Mouse (Mus musculus): ENCODE results near the gene Slc40a1. TPM values are rescaled to one million over a fixed set of nuclear protein-coding genes. Genes with fewer than 3 reads are reported as not detected.

Slc40a1 gene
- polyA plus RNA-seq, 1 experiment from 2014 or later = 526 TPM

GRCm38 (mm10) chr1:45881228-45881832 lies 45.0 kb downstream of the Slc40a1 start:
- no peak for ATAC-seq
- H3K9me3 ChIP-seq (ENCODE audit: control insufficient read depth) = no peaks in the 10 kb centered on the region
- H3K4me1 ChIP-seq (replicated peaks; ENCODE audit: control insufficient read depth, insufficient read depth, low read length) = no peaks in the 10 kb centered on the region
- 68% methylated on average over 3 of the region's 3 CpGs for WGBS
- no peaks in the 10 kb centered on the region for H3K27me3 ChIP-seq (replicated peaks; ENCODE audit: control insufficient read depth, insufficient read depth, low read length)
- no peak for TF ChIP-seq CTCF (IDR thresholded peaks at IDR 0.05; ENCODE audit: low read depth)
- no peak overlapping the region for H3K27ac ChIP-seq (ENCODE audit: low read depth, low read length)
- H3K36me3 ChIP-seq (ENCODE audit: control insufficient read depth, insufficient read depth) = no peaks in the 10 kb centered on the region
- H3K4me3 ChIP-seq (ENCODE audit: low read depth, low read length) = no peak overlapping the region
- no peak overlapping the region for H3K9ac ChIP-seq (ENCODE audit: low read depth, low read length)
- H3K4me2 ChIP-seq (replicated peaks; ENCODE audit: low read depth) = no peak overlapping the region

DNA sequence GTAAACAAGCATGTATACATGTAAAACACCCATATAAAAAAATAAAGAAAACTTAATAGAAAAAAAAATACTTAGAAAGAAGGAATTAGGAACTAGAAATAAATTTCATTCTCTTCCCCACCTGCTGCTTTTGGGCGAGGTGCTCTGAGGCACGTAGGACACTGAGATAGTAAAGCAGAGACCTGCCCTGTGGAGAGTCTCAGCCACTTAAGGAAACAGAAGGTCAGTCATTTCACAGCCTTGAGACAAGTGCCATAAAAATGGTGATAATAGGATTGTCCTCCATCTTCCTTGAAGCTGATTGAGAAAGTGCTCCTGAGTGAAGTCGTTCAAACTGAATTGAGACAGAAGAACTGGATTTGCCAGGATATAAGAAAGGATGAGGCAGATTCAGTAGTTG lies 48.9 kb downstream of the Slc40a1 start:
- Histone ChIP-seq H3K4me2 (replicated peaks; ENCODE audit: low read depth) (no peak overlapping the region; the same call in 1 of the 2 replicates), H3K9ac (ENCODE audit: low read depth, low read length) (no peak overlapping the region), H3K27me3 (replicated peaks; ENCODE audit: control insufficient read depth, insufficient read depth, low read length) (no peaks in the 10 kb centered on the region), H3K4me3 (ENCODE audit: low read depth, low read length) (no peak overlapping the region), H3K36me3 (ENCODE audit: control insufficient read depth, insufficient read depth) (no peaks in the 10 kb centered on the region), H3K27ac (ENCODE audit: low read depth, low read length) (peak overlapping the region; percentile 71), H3K4me1 (replicated peaks; ENCODE audit: control insufficient read depth, insufficient read depth, low read length) (no peaks in the 10 kb centered on the region), H3K9me3 (ENCODE audit: control insufficient read depth) (no peaks in the 10 kb centered on the region)
- TF ChIP-seq CTCF (IDR thresholded peaks at IDR 0.05; ENCODE audit: low read depth) = no peak
- ATAC-seq = no peak
- 36% methylated on average over 3 of the region's 3 CpGs for WGBS

DNA sequence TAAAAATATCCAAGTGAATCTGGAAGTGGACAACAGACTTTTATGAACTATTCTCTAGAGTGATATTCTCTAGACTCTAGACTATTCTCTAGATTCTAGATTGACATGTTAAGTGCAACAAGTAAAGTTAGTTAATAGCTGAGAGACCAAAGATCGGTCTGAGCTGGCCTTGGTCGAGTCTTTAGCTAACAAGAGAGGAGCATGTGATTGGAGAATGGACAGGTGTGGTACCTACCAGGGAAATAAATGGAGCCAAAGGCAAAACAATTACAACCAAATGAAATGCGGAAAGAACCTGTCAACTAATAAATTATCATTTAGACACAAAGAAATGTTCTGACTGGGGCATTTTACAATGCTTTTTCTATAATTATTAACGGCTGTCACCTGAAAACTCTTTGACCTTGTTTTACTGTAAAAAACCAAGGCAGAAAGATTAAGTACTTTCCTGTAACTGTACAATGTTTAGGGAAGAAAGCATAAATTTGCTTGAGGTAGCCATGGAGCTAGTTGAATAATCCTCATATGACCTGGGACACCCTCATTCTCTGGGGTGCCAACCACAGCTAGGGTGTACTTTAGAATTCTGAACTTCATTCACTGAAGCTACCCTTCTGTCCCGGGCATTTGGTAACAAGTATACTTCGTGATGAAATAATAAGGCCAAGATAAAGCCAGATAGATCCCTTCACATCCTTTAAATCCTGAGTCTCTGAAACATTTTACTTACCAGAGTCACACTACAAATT lies 49.7 kb downstream of the Slc40a1 start:
- WGBS = 45% methylated on average over 6 of the region's 6 CpGs

DNA sequence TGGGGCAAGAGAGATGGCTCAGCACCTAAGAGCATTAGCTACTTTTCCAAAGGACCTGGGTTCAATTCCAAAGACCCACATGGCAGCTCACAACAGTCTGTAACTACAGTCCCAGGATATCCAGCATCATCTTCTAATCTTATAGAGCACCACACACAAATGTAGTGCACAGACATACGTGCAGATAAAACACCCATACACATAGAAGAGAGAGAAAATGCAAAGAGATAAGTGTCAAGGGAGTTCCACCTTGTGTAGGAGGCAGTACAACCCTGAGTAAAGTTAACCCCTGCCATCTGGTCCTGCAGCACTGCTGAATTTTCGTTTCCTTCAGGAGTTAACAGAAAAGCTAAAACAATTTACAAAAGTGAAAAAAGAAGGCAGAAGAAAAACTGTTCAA lies 50.7 kb downstream of the Slc40a1 start:
- H3K9ac ChIP-seq (ENCODE audit: low read depth, low read length) = no peak overlapping the region
- no peak overlapping the region for H3K4me3 ChIP-seq (ENCODE audit: low read depth, low read length)
- no peaks in the 10 kb centered on the region for H3K9me3 ChIP-seq (ENCODE audit: control insufficient read depth)
- H3K27me3 ChIP-seq (replicated peaks; ENCODE audit: control insufficient read depth, insufficient read depth, low read length) = no peaks in the 10 kb centered on the region
- no peak for ATAC-seq
- no peak overlapping the region for H3K4me2 ChIP-seq (replicated peaks; ENCODE audit: low read depth)
- WGBS = 70% methylated on average over 2 of the region's 2 CpGs
- H3K36me3 ChIP-seq (ENCODE audit: control insufficient read depth, insufficient read depth) = no peaks in the 10 kb centered on the region
- H3K4me1 ChIP-seq (replicated peaks; ENCODE audit: control insufficient read depth, insufficient read depth, low read length) = 0 out of 2 replicates have a peak, but pooled peaks cover 5% of the 10 kb centered on the region
- H3K27ac ChIP-seq (ENCODE audit: low read depth, low read length) = no peak overlapping the region; the same call in 1 of the 2 replicates
- no peak for TF ChIP-seq CTCF (IDR thresholded peaks at IDR 0.05; ENCODE audit: low read depth)

More for the DNA sequence above, 49.7 kb downstream of the Slc40a1 start:
- H3K9ac ChIP-seq (ENCODE audit: low read depth, low read length) = no peak overlapping the region
- peak; percentile 91 for ATAC-seq
- H3K9me3 ChIP-seq (ENCODE audit: control insufficient read depth) = no peaks in the 10 kb centered on the region
- no peak for TF ChIP-seq CTCF (IDR thresholded peaks at IDR 0.05; ENCODE audit: low read depth)
- H3K27me3 ChIP-seq (replicated peaks; ENCODE audit: control insufficient read depth, insufficient read depth, low read length) = no peaks in the 10 kb centered on the region
- no peak overlapping the region for H3K4me3 ChIP-seq (ENCODE audit: low read depth, low read length)
- no peak overlapping the region for H3K4me2 ChIP-seq (replicated peaks; ENCODE audit: low read depth)
- H3K27ac ChIP-seq (ENCODE audit: low read depth, low read length) = peak overlapping the region; percentile 71
- no peaks in the 10 kb centered on the region for H3K36me3 ChIP-seq (ENCODE audit: control insufficient read depth, insufficient read depth)
- 0 out of 2 replicates have a peak, but pooled peaks cover 5% of the 10 kb centered on the region for H3K4me1 ChIP-seq (replicated peaks; ENCODE audit: control insufficient read depth, insufficient read depth, low read length)

DNA sequence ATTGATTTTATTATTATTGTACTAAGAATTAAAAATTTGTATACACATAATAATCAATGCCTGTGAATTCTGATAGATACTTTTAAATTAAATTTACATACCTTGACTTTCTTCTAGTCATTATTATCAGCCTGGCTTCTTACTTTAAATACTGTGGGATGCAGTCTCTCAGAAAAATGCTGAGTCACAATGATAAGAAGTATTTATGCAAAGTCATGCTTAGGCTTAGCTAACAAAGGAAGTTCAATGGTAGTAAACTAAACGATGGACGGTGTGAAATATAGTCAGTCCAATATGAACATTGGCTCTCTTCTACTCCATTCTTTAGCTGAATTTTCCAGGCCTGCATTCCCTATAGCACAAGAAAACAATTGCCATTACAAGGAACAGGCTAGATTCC lies 53.1 kb downstream of the Slc40a1 start:
- TF ChIP-seq CTCF (IDR thresholded peaks at IDR 0.05; ENCODE audit: low read depth) = no peak
- no peaks in the 10 kb centered on the region for H3K27me3 ChIP-seq (replicated peaks; ENCODE audit: control insufficient read depth, insufficient read depth, low read length)
- H3K27ac ChIP-seq (ENCODE audit: low read depth, low read length) = no peak overlapping the region
- no peak overlapping the region for H3K9ac ChIP-seq (ENCODE audit: low read depth, low read length)
- H3K4me1 ChIP-seq (replicated peaks; ENCODE audit: control insufficient read depth, insufficient read depth, low read length) = 0 out of 2 replicates have a peak, but pooled peaks cover 5% of the 10 kb centered on the region
- no peaks in the 10 kb centered on the region for H3K9me3 ChIP-seq (ENCODE audit: control insufficient read depth)
- H3K4me3 ChIP-seq (ENCODE audit: low read depth, low read length) = no peak overlapping the region
- WGBS = 54% methylated on average over 2 of the region's 2 CpGs
- H3K4me2 ChIP-seq (replicated peaks; ENCODE audit: low read depth) = no peak overlapping the region
- no peaks in the 10 kb centered on the region for H3K36me3 ChIP-seq (ENCODE audit: control insufficient read depth, insufficient read depth)
- 0 out of 2 replicates have a peak, but pooled peaks have one; percentile 17 for ATAC-seq

GRCm38 (mm10) chr1:45868479-45869137 lies 57.7 kb downstream of the Slc40a1 start:
- Histone ChIP-seq H3K9ac (ENCODE audit: low read depth, low read length) (no peak overlapping the region), H3K9me3 (ENCODE audit: control insufficient read depth) (no peaks in the 10 kb centered on the region), H3K36me3 (ENCODE audit: control insufficient read depth, insufficient read depth) (no peaks in the 10 kb centered on the region), H3K27me3 (replicated peaks; ENCODE audit: control insufficient read depth, insufficient read depth, low read length) (no peaks in the 10 kb centered on the region), H3K27ac (ENCODE audit: low read depth, low read length) (peak overlapping the region; percentile 37; the same call in 1 of the 2 replicates), H3K4me3 (ENCODE audit: low read depth, low read length) (no peak overlapping the region), H3K4me1 (replicated peaks; ENCODE audit: control insufficient read depth, insufficient read depth, low read length) (peaks cover 5% of the 10 kb centered on the region; the same call in 1 of the 2 replicates), H3K4me2 (replicated peaks; ENCODE audit: low read depth) (no peak overlapping the region)
- WGBS = 51% methylated on average over 3 of the region's 3 CpGs
- peak; percentile 37; the same call in 1 of the 2 replicates for ATAC-seq
- no peak for TF ChIP-seq CTCF (IDR thresholded peaks at IDR 0.05; ENCODE audit: low read depth)
